Mouse (Mus musculus) cerebellum, postnatal 10 days (tissue): Measurements from ENCODE around the gene Casp7.
"Not testable (repeated sequence)": the region's sequence is repeated elsewhere in the genome, so short reads cannot be mapped to it uniquely, and the experiment has no call there.

Experiments used
- DNase-seq, 2 experiments: peaks; one replicate each; pipeline ENCODE4 v3.0.0; 2021; ENCODE audit warnings: mixed read lengths in 2 of 2

Casp7 gene

GRCm38 (mm10) chr19:56386095-56386494 is 10.8 kb upstream of the Casp7 start:
- no peak for DNase-seq

- no peak for DNase-seq
Measured at GRCm38 (mm10) chr19:56387726-56388302, 9.1 kb upstream of the Casp7 start.

GRCm38 (mm10) chr19:56389176-56389575 is 7.8 kb upstream of the Casp7 start:
- DNase-seq, result no peak

GRCm38 (mm10) chr19:56389879-56390278 is 7.0 kb upstream of the Casp7 start, which contains the start of gene Nrap:
Gene Nrap, minus strand, starts transcription at chr19:56390037.
- DNase-seq, result no peak

GRCm38 (mm10) chr19:56391307-56392046 is 5.5 kb upstream of the Casp7 start:
- DNase-seq, result no peak

- no peak for DNase-seq
Measured at GRCm38 (mm10) chr19:56393311-56393866, 3.5 kb upstream of the Casp7 start.

GRCm38 (mm10) chr19:56395183-56395935 is 1.6 kb upstream of the Casp7 start:
- no peak for DNase-seq

- DNase-seq, result no peak
Measured at GRCm38 (mm10) chr19:56396227-56396626, 702 bp upstream of the Casp7 start.

GRCm38 (mm10) chr19:56397663-56398527 is 966 bp downstream of the Casp7 start:
- DNase-seq, result no peak

- no peak for DNase-seq
Measured at GRCm38 (mm10) chr19:56398528-56398795, 1.5 kb downstream of the Casp7 start.

- DNase-seq, result peak; percentile 54 to 58
Measured at GRCm38 (mm10) chr19:56400200-56400599, 3.3 kb downstream of the Casp7 start.

- no peak for DNase-seq
Measured at GRCm38 (mm10) chr19:56401864-56402263, 4.9 kb downstream of the Casp7 start.

GRCm38 (mm10) chr19:56405824-56406223 is 8.9 kb downstream of the Casp7 start:
- DNase-seq, result no peak

GRCm38 (mm10) chr19:56406581-56406980 is 9.7 kb downstream of the Casp7 start:
- DNase-seq, result no peak

GRCm38 (mm10) chr19:56409884-56410283 is 13.0 kb downstream of the Casp7 start:
- not testable (repeated sequence) for DNase-seq

GRCm38 (mm10) chr19:56418404-56418803 is 21.5 kb downstream of the Casp7 start:
- no peak for DNase-seq

- DNase-seq, result no peak
Measured at GRCm38 (mm10) chr19:56419452-56419851, 22.5 kb downstream of the Casp7 start.

GRCm38 (mm10) chr19:56420345-56420744 is 23.4 kb downstream of the Casp7 start:
- no peak for DNase-seq

- peak; percentile 95 to 97 for DNase-seq
Measured at GRCm38 (mm10) chr19:56422476-56423338, 25.8 kb downstream of the Casp7 start.

GRCm38 (mm10) chr19:56423370-56423769 is 26.4 kb downstream of the Casp7 start:
- DNase-seq, result no peak

GRCm38 (mm10) chr19:56424606-56425395 is 27.9 kb downstream of the Casp7 start:
- no peak for DNase-seq
